Mouse (Mus musculus) forebrain, postnatal 0 days (tissue): ENCODE data around the gene Arhgef7. TPM values are rescaled to one million over a fixed set of nuclear protein-coding genes. Genes with fewer than 3 reads are reported as not detected.

Experiments
- ATAC-seq: fragments of 200-750 bp; cut with Nextera tagmentation; 2 replicates; pipeline ENCODE4 v1.8.0; 2017; ENCODE audit warnings: mild to moderate bottlenecking, moderate library complexity
- DNase-seq: peaks from one replicate; pipeline ENCODE4 v3.0.0-alpha.2; 2015
- H3K27ac ChIP-seq: fragments of 300-500 bp; sonication (generic); 2 replicates; pipeline ENCODE4 v1.5.1; 2014; ENCODE audit warnings: low read depth, mild to moderate bottlenecking, antibody characterized with exemption, low read length, moderate library complexity, mixed read lengths
- H3K27me3 ChIP-seq: fragments of 300-500 bp; sonication (generic); 2 replicates; pipeline ENCODE4 v1.6.1; 2014; ENCODE audit warnings: mild to moderate bottlenecking, low read length, mixed read lengths; ENCODE audit not compliant: insufficient read depth
- H3K36me3 ChIP-seq: fragments of 300-500 bp; sonication (generic); 2 replicates; pipeline ENCODE4 v1.6.1; 2014; ENCODE audit warnings: mild to moderate bottlenecking, moderate library complexity; ENCODE audit not compliant: insufficient read depth
- H3K4me1 ChIP-seq: fragments of 300-500 bp; sonication (generic); 2 replicates; pipeline ENCODE4 v1.6.1; 2014; ENCODE audit warnings: antibody characterized with exemption; ENCODE audit not compliant: insufficient read depth
- H3K4me2 ChIP-seq: fragments of 300-500 bp; sonication (generic); 2 replicates; pipeline ENCODE4 v1.6.1; 2014; ENCODE audit warnings: low read depth, mild to moderate bottlenecking, moderate library complexity
- H3K4me3 ChIP-seq: fragments of 300-500 bp; sonication (generic); 2 replicates; pipeline ENCODE4 v1.5.1; 2014; ENCODE audit warnings: low read depth, low read length, mixed read lengths
- H3K9ac ChIP-seq: fragments of 300-500 bp; sonication (generic); 2 replicates; pipeline ENCODE4 v1.6.1; 2014; ENCODE audit warnings: mild to moderate bottlenecking
- H3K9me3 ChIP-seq: fragments of 300-500 bp; sonication (generic); 2 replicates; pipeline ENCODE4 v1.6.1; 2016; ENCODE audit warnings: low read length
- CTCF ChIP-seq: sonication (generic); IDR thresholded peaks from 2 replicates; pipeline ENCODE4 v1.5.1; 2016; ENCODE audit warnings: antibody characterized with exemption, control low read depth, low read depth
- WGBS: fragments of 180-500 bp; shearing (Covaris S2); extraction: QIAGEN DNeasy Blood & Tissue Kit; methylation state at CpG from one replicate; pipeline ENCODE4 v1.1.7; 2014; 5-methylcytosine and 5-hydroxymethylcytosine counted together
- polyA plus RNA-seq: library from polyadenylated mRNA; unstranded; fragments of >200 nt; fragmentation: Nextera tagmentation; extraction: Ambion mirVana; gene quantifications from 2 replicates; pipeline ENCODE4 v1.2.1, GENCODE M21; 2015
- total RNA-seq: library from RNA; depleted of rRNA; stranded (reverse); fragments of >200 nt; gene quantifications from 2 replicates; pipeline ENCODE4 v1.2.3, GENCODE M21; 2014

Arhgef7 gene
- total and polyA plus RNA-seq, 2 experiments from 2014 or later = 59.5 to 114 TPM

DNA sequence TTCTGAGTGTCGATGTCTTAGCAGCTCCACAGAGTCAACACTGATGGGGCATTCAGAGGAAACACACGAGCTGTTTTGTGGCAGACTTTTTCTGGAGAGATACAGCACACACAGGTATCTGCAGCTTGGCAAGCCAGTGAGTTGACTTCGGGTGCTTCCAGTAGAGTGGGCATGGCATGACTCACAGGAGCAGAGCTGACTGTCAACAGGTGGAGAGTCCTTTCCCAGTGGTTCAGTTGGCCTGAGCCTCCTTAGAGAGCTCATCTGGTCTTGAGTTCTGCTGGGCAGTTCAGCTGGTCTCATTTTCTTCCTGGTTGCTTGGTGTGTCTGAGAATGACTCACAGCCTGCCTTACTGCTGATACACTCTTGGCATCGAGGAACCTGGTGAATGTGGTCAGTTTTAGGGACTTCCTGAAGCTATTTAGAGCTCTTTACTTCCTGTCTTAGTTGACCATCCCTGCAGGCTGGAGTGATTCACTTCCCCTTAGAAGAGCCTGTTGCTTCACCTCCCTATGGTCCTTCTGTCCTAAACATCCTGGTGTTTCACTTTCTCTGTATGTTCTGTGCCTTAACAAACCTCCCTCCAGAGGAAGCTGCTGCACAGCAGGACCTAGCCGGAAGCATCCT is 39.8 kb downstream of the Arhgef7 start:
- Histone ChIP-seq H3K9me3 (no peaks in the 10 kb centered on the region), H3K36me3 (no peaks in the 10 kb centered on the region), H3K27ac (no peak overlapping the region), H3K4me2 (no peak overlapping the region), H3K4me1 (no peaks in the 10 kb centered on the region), H3K9ac (no peak overlapping the region), H3K27me3 (no peaks in the 10 kb centered on the region), H3K4me3 (no peak overlapping the region)
- no peak for DNase-seq
- no peak for ATAC-seq
- TF ChIP-seq CTCF = no peak
- WGBS = 93% methylated on average over 5 of the region's 5 CpGs

- H3K9me3 ChIP-seq = no peaks in the 10 kb centered on the region
- WGBS = 80% methylated on average over 6 of the region's 6 CpGs
- 0 out of 2 replicates have a peak, but pooled peaks cover 2% of the 10 kb centered on the region for H3K4me1 ChIP-seq
- no peak overlapping the region for H3K27ac ChIP-seq
- DNase-seq (no peak), ATAC-seq (no peak)
- H3K9ac ChIP-seq = no peak overlapping the region
- no peak for TF ChIP-seq CTCF
- H3K27me3 ChIP-seq = no peaks in the 10 kb centered on the region
- H3K4me3 ChIP-seq = no peak overlapping the region
- no peak overlapping the region for H3K4me2 ChIP-seq
- H3K36me3 ChIP-seq = no peaks in the 10 kb centered on the region
Measured at GRCm38 (mm10) chr8:11770001-11770400, 42.5 kb downstream of the Arhgef7 start.

DNA sequence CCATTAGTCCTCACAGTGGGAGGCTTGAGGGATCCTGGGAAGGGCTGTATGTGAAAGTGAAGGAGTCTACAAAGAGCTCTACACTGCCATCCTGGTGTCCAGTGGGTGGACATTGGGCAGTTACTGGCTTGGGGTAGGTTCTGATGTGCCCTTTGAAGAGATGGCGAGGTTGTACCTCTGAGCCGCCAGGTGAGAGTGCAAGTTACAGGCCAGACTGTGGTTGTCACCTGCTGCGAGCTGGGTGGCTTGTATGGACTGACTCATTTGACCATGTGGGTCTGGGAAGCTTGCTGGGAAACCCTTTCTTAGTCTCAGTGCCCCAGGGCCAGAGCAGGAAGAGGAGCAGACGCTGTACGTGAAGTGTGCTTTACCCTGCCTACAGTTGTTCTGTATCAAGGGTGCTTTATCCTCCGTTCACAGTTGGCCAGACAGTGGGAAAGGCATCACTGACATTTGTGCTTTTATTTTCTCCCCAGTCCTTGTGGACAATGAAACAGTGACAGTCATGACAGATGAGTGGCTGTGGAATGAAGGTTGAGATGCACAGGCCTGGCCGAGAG is 43.1 kb downstream of the Arhgef7 start:
- H3K4me1 ChIP-seq = peaks cover 2% of the 10 kb centered on the region; the same call in 1 of the 2 replicates
- no peak for ATAC-seq
- TF ChIP-seq CTCF = no peak
- no peaks in the 10 kb centered on the region for H3K9me3 ChIP-seq
- DNase-seq = no peak
- no peak overlapping the region for H3K4me3 ChIP-seq
- no peak overlapping the region for H3K4me2 ChIP-seq
- 74% methylated on average over 7 of the region's 7 CpGs for WGBS
- no peaks in the 10 kb centered on the region for H3K27me3 ChIP-seq
- H3K36me3 ChIP-seq = no peaks in the 10 kb centered on the region
- H3K27ac ChIP-seq = no peak overlapping the region
- no peak overlapping the region for H3K9ac ChIP-seq

- no peaks in the 10 kb centered on the region for H3K36me3 ChIP-seq
- no peak for TF ChIP-seq CTCF
- DNase-seq = no peak
- no peak overlapping the region for H3K4me3 ChIP-seq
- H3K4me2 ChIP-seq = no peak overlapping the region
- no peaks in the 10 kb centered on the region for H3K27me3 ChIP-seq
- no peak for ATAC-seq
- H3K9me3 ChIP-seq = no peaks in the 10 kb centered on the region
- 92% methylated on average over 5 of the region's 5 CpGs for WGBS
- H3K27ac ChIP-seq = no peak overlapping the region
- H3K4me1 ChIP-seq = peaks cover 2% of the 10 kb centered on the region; the same call in 1 of the 2 replicates
- no peak overlapping the region for H3K9ac ChIP-seq
Measured at GRCm38 (mm10) chr8:11771608-11772007, 44.1 kb downstream of the Arhgef7 start.

DNA sequence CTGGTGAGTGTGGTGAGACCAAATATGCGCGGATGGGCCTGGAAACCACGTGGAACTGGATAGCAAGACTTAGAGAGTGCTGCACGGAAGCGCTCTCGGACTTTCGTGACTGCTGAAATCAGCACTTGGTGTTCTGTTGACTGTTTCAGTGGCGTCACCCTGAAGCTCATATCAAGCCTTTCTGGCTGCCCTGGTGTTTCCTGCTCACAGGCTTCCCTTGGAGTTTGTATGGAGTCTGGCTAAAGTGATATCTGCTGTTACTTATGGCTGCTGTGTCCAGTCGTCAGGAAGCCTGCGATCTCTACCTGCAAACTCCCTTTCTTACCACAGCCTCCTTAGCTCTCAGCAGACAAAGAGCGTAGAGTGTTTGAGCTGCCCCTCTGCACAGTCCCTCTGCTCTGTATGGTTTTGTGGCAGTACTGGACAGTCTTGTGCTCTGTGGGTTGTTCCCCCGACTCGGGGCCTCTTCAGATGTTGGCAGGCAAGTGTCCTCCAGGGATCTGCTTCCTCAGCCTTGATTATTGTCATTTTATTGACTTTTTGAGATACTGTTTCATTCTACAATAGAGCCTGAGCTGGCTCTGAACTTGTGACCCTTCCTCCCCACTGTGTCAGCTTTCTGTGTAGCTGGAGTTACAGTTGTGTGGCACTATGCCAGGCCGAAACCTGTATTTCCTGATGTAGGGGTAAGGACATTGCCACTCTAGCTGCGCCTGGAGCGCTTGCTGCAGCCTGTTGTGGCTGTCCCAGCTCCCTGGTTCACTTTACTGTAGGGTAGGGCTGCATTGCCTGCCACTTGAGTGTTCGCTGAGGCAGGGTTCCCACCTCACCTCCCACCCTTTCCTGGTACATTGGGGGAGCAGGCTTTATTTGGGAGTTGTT is 46.9 kb downstream of the Arhgef7 start:
- Histone ChIP-seq H3K4me3 (no peak overlapping the region), H3K27ac (no peak overlapping the region), H3K36me3 (no peaks in the 10 kb centered on the region), H3K27me3 (no peaks in the 10 kb centered on the region), H3K4me2 (no peak overlapping the region), H3K9me3 (no peaks in the 10 kb centered on the region), H3K4me1 (peaks cover 2% of the 10 kb centered on the region; the same call in 1 of the 2 replicates), H3K9ac (no peak overlapping the region)
- no peak for TF ChIP-seq CTCF
- 83% methylated on average over 17 of the region's 17 CpGs for WGBS
- ATAC-seq (no peak), DNase-seq (no peak)

GRCm38 (mm10) chr8:11775889-11776288 is 48.4 kb downstream of the Arhgef7 start:
- no peak for ATAC-seq
- H3K9ac ChIP-seq = no peak overlapping the region
- H3K27me3 ChIP-seq = no peaks in the 10 kb centered on the region
- H3K4me3 ChIP-seq = no peak overlapping the region
- no peaks in the 10 kb centered on the region for H3K9me3 ChIP-seq
- H3K36me3 ChIP-seq = no peaks in the 10 kb centered on the region
- H3K4me1 ChIP-seq = peaks cover 2% of the 10 kb centered on the region; the same call in 1 of the 2 replicates
- DNase-seq = no peak
- TF ChIP-seq CTCF = no peak
- H3K27ac ChIP-seq = 0 out of 2 replicates have a peak overlapping the region, but pooled peaks have one; percentile 9
- H3K4me2 ChIP-seq = no peak overlapping the region
- WGBS = 77% methylated on average over 7 of the region's 7 CpGs
